Mouse (Mus musculus): ENCODE results near the gene Zfp595.

DNA sequence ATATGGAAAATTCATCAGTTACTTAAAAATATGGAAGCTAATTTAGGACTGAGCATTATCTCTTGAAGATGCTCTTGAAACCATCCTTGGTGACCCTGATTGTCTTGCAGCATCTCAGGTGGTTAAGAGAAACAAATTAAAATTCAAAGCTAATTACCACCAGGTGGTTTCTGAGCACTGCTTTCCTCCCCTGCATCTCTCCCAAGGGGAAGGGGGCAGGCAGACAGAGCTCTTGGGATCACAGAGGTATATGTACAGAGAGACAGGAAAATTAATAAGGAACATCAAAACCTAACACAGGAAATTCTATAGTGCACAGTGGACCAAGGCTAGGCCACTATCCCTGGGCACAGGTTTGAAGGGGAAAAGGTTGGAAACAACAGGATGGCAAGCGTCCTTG is 507 bp upstream of the Zfp595 start:
- TF ChIP-seq CTCF (IDR thresholded peaks at IDR 0.05; ENCODE audit: low read depth, low read length) (no peak), POLR2A (IDR thresholded peaks at IDR 0.05; ENCODE audit: extremely low read depth, insufficient read depth, low read length) (no peak)

Measured in liver, adult 2 months (tissue).